Mouse (Mus musculus): ENCODE measurements around the gene Cerk. TPM values are rescaled to one million over a fixed set of nuclear protein-coding genes. Genes with fewer than 3 reads are reported as not detected.
"Not testable (repeated sequence)": the region's sequence is repeated elsewhere in the genome, so short reads cannot be mapped to it uniquely, and the experiment has no call there.

The Cerk gene
- polyA plus RNA-seq, 1 experiment from 2014 or later, result 4.7 TPM

DNA sequence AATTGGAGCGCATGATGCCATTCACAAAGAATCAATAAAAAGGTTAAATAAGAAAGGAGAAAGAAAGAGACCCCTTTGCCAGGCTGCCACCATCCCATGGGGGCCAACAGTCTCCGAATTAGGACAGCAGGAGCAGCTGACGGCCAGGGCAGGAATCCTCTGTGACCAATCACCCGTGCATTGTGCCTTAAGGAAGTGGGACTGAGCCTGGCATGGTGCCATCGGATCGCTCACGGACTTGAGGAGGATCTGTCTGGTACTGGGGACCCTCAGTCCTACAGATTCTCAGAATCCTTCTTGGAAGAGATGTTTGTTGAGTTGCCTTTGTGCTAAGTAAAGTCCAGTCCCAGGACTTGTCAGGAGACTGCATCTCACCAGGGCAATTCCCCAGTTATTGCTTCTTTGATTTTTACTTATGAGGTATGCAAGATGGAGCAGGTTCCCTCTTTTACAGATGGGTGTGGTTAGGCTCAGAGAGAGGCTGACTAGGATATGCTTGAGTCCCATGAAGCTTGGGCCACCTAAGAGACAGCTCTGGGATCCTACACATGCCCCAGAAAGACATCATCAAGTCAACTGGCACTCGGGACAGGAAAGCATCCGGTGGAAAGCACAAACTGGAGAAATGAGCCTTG lies 15.9 kb upstream of the Cerk start:
- no peak overlapping the region for H3K4me3 ChIP-seq (ENCODE audit: low read depth, low read length)

DNA sequence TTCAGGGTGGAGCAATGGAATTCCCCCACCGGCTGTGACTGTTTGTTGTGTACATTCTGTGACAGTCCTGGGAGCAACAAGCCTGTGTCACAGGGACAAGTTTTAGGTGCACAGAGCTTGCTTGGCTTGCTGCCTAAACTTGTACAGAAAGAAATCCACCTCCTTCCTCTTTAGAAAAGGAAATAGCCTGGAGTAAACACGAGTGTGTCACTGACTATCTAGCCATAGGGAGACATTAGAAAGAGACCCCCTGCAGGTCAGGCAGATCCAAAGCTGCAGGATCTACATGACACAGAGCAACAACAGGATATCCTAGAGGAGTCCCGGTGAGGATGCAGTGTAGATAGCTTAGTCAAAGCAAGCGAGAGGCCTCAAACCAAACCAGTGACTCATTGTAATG lies 15.2 kb upstream of the Cerk start:
- no peak overlapping the region for H3K4me2 ChIP-seq (ENCODE audit: low read depth, low read length)
- no peaks in the 10 kb centered on the region for H3K27me3 ChIP-seq (ENCODE audit: control insufficient read depth, insufficient read depth, low read depth, low read length)
- WGBS (ENCODE audit: insufficient replicate concordance), result 20% methylated on average over 4 of the region's 4 CpGs
- peak; percentile 12; the same call in 1 of the 2 replicates for ATAC-seq (ENCODE audit: low read depth)
- no peaks in the 10 kb centered on the region for H3K36me3 ChIP-seq (ENCODE audit: control insufficient read depth, insufficient read depth)
- no peak overlapping the region for H3K27ac ChIP-seq (ENCODE audit: low read length)
- H3K9ac ChIP-seq (ENCODE audit: low read depth, low read length), result no peak overlapping the region
- no peaks in the 10 kb centered on the region for H3K9me3 ChIP-seq (replicated peaks; ENCODE audit: control insufficient read depth, low read length)
- H3K4me3 ChIP-seq (ENCODE audit: low read depth, low read length), result no peak overlapping the region
- H3K4me1 ChIP-seq (ENCODE audit: control insufficient read depth, low read depth, low read length), result peaks cover 15% of the 10 kb centered on the region

More for the DNA sequence above, 15.9 kb upstream of the Cerk start:
- Histone ChIP-seq H3K4me1 (ENCODE audit: control insufficient read depth, low read depth, low read length) (peaks cover 19% of the 10 kb centered on the region), H3K9ac (ENCODE audit: low read depth, low read length) (no peak overlapping the region), H3K9me3 (replicated peaks; ENCODE audit: control insufficient read depth, low read length) (no peaks in the 10 kb centered on the region), H3K27ac (ENCODE audit: low read length) (peak overlapping the region; percentile 21; the same call in 1 of the 2 replicates), H3K4me2 (ENCODE audit: low read depth, low read length) (no peak overlapping the region), H3K27me3 (ENCODE audit: control insufficient read depth, insufficient read depth, low read depth, low read length) (no peaks in the 10 kb centered on the region), H3K36me3 (ENCODE audit: control insufficient read depth, insufficient read depth) (no peaks in the 10 kb centered on the region)
- WGBS (ENCODE audit: insufficient replicate concordance), result 58% methylated on average over 9 of the region's 9 CpGs
- no peak for ATAC-seq (ENCODE audit: low read depth)

DNA sequence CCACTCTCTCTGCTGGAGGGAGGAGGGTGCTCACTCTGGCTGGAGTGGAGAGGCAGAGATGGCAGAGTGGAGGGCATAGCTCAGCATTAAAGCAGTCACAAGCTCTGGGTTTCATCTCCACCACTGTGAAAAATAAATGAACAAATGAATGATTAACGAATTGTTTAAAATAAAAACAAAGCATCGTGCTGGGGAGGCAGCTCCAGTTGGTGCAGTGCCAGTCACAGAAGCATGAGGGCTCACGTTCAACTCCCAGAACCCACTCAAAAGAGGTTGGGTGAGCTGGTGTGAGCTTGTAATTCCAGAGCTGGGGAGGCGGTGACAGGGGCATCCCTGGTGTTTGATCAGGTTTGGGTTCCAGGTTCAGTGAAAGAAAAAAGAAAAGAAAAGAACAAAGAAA lies 14.2 kb upstream of the Cerk start:
- H3K9ac ChIP-seq (ENCODE audit: low read depth, low read length), result no peak overlapping the region
- 45% methylated on average over 4 of the region's 4 CpGs for WGBS (ENCODE audit: insufficient replicate concordance)
- H3K4me1 ChIP-seq (ENCODE audit: control insufficient read depth, low read depth, low read length), result peaks cover 13% of the 10 kb centered on the region
- ATAC-seq (ENCODE audit: low read depth), result no peak
- no peak overlapping the region for H3K27ac ChIP-seq (ENCODE audit: low read length)
- no peaks in the 10 kb centered on the region for H3K9me3 ChIP-seq (replicated peaks; ENCODE audit: control insufficient read depth, low read length)
- no peaks in the 10 kb centered on the region for H3K27me3 ChIP-seq (ENCODE audit: control insufficient read depth, insufficient read depth, low read depth, low read length)
- H3K4me3 ChIP-seq (ENCODE audit: low read depth, low read length), result no peak overlapping the region
- no peak overlapping the region for H3K4me2 ChIP-seq (ENCODE audit: low read depth, low read length)
- no peaks in the 10 kb centered on the region for H3K36me3 ChIP-seq (ENCODE audit: control insufficient read depth, insufficient read depth)

DNA sequence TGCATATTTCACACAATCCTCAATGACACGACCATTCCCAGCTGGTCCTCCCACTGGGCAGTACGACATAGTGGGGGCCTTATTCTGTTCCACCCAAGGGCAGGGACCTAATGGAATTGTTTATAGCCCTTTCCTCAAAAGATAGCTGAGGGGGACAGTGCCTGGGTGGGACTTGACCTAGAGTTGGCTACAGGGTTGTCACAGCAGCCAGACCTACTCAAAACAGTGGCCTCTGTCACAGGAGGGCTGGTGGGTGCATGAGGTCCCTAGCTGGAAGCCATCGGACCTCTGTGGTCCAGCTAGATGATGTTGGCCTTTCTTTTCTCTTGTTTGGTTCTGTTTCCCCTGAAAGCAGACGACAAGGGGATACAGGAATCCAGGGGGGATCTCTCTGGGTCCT lies 13.5 kb upstream of the Cerk start:
- WGBS (ENCODE audit: insufficient replicate concordance), result 44% methylated on average over 4 of the region's 4 CpGs
- ATAC-seq (ENCODE audit: low read depth), result no peak
- no peak overlapping the region for H3K4me3 ChIP-seq (ENCODE audit: low read depth, low read length)
- no peak overlapping the region for H3K4me2 ChIP-seq (ENCODE audit: low read depth, low read length)
- no peak overlapping the region for H3K9ac ChIP-seq (ENCODE audit: low read depth, low read length)
- no peaks in the 10 kb centered on the region for H3K9me3 ChIP-seq (replicated peaks; ENCODE audit: control insufficient read depth, low read length)
- H3K36me3 ChIP-seq (ENCODE audit: control insufficient read depth, insufficient read depth), result no peaks in the 10 kb centered on the region
- H3K4me1 ChIP-seq (ENCODE audit: control insufficient read depth, low read depth, low read length), result peaks cover 13% of the 10 kb centered on the region
- no peak overlapping the region for H3K27ac ChIP-seq (ENCODE audit: low read length)
- no peaks in the 10 kb centered on the region for H3K27me3 ChIP-seq (ENCODE audit: control insufficient read depth, insufficient read depth, low read depth, low read length)

DNA sequence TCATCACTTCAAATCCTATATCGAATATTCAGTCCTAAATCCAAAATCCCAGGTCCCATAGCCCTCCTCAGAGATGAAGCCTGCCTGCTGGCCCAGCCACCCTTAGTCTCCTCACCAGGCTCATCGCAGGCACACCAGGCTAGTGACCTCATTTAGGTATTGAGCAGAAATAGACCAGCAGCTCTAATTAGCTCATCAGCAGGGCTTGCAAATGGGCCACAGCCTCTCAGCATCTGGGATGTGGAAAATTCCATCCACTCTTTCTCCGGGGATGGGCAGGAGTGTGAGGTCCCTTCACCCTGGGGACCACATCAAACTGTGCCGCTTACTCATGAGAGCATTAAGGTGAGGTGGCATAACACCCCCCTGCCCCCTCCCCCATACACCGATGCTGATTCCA lies 13.1 kb upstream of the Cerk start:
- 63% methylated on average over 5 of the region's 5 CpGs for WGBS (ENCODE audit: insufficient replicate concordance)
- Histone ChIP-seq H3K9ac (ENCODE audit: low read depth, low read length) (no peak overlapping the region), H3K36me3 (ENCODE audit: control insufficient read depth, insufficient read depth) (no peaks in the 10 kb centered on the region), H3K27me3 (ENCODE audit: control insufficient read depth, insufficient read depth, low read depth, low read length) (no peaks in the 10 kb centered on the region), H3K4me3 (ENCODE audit: low read depth, low read length) (no peak overlapping the region), H3K27ac (ENCODE audit: low read length) (no peak overlapping the region), H3K9me3 (replicated peaks; ENCODE audit: control insufficient read depth, low read length) (no peaks in the 10 kb centered on the region), H3K4me1 (ENCODE audit: control insufficient read depth, low read depth, low read length) (peaks cover 11% of the 10 kb centered on the region), H3K4me2 (ENCODE audit: low read depth, low read length) (no peak overlapping the region)
- ATAC-seq (ENCODE audit: low read depth), result no peak

DNA sequence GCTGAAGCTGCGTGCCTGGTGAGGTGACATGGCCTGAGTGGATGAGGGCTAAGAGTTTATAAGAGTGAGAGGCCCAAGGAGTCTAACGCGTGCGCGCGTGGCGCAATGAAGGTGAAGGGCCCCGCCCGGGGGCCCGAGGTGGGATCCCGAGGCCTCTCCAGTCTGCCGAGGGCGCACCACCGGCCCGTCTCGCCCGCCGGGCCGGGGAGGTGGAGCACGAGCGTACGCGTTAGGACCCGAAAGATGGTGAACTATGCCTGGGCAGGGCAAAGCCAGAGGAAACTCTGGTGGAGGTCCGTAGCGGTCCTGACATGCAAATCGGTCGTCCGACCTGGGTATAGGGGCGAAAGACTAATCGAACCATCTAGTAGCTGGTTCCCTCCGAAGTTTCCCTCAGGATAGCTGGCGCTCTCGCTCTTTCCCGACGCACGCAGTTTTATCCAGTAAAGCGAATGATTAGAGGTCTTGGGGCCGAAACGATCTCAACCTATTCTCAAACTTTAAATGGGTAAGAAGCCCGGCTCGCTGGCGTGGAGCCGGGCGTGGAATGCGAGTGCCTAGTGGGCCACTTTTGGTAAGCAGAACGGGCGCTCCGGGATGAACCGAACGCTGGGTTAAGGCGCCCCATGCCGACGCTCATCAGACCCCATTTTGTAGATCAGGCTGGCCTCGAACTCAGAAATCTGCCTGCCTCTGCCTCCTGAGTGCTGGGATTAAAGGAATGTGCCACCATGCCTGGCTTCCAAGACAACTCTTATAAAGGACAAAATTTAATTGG lies 8.9 kb upstream of the Cerk start:
- H3K4me1 ChIP-seq (ENCODE audit: control insufficient read depth, low read depth, low read length); H3K4me2 ChIP-seq (ENCODE audit: low read depth, low read length); H3K36me3 ChIP-seq (ENCODE audit: control insufficient read depth, insufficient read depth); H3K27me3 ChIP-seq (ENCODE audit: control insufficient read depth, insufficient read depth, low read depth, low read length); H3K27ac ChIP-seq (ENCODE audit: low read length); H3K4me3 ChIP-seq (ENCODE audit: low read depth, low read length); H3K9me3 ChIP-seq (replicated peaks; ENCODE audit: control insufficient read depth, low read length); H3K9ac ChIP-seq (ENCODE audit: low read depth, low read length): not testable (repeated sequence)
- WGBS (ENCODE audit: insufficient replicate concordance), result 70% methylated on average over 55 of the region's 55 CpGs
- ATAC-seq (ENCODE audit: low read depth), result peak; percentile 100

DNA sequence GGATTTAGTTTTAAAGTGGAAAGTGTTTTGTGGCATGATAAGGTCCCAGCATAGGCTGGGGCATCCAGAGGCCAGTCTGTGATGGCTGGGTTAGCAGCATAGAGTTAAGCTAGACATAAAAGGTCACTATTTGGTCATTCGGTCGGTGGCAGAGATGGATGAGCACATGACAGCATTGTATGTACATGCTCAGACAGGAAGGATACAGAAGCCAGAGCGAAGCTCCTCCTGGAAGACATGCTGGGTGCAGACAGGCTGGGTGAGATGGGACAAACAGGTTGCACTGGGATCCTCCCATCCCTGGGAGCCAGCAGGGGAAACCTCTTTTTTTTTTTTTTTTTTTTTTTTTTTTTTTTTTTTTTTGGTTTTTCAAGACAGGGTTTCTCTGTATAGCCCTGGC lies 6.0 kb upstream of the Cerk start:
- ATAC-seq (ENCODE audit: low read depth), result no peak
- H3K27ac ChIP-seq (ENCODE audit: low read length), result no peak overlapping the region
- no peaks in the 10 kb centered on the region for H3K9me3 ChIP-seq (replicated peaks; ENCODE audit: control insufficient read depth, low read length)
- no peak overlapping the region for H3K4me2 ChIP-seq (ENCODE audit: low read depth, low read length)
- H3K4me1 ChIP-seq (ENCODE audit: control insufficient read depth, low read depth, low read length), result no peaks in the 10 kb centered on the region; the same call in 1 of the 2 replicates
- H3K9ac ChIP-seq (ENCODE audit: low read depth, low read length), result no peak overlapping the region
- H3K36me3 ChIP-seq (ENCODE audit: control insufficient read depth, insufficient read depth), result no peaks in the 10 kb centered on the region
- WGBS (ENCODE audit: insufficient replicate concordance), result 50% methylated on average over 3 of the region's 3 CpGs
- H3K4me3 ChIP-seq (ENCODE audit: low read depth, low read length), result no peak overlapping the region
- no peaks in the 10 kb centered on the region for H3K27me3 ChIP-seq (ENCODE audit: control insufficient read depth, insufficient read depth, low read depth, low read length)

DNA sequence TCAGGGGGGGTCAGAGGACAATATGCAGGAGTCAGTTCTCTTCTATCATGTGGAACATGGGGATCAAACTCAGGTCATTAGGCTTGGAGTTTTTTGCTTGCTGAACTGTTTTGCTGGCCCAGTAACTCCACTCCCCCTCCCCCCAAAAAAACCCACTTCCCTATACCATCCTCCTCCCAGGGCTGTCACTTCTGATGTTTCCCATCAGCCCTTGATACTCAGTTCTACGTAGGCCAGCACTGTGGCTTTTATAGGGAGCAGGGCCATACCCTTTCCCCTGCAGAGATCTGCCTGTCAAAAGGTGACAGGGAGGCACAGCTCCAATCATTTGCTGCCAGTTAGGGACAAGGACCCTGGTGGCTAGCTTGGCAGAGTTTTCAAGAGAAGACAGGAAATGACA lies 5.6 kb upstream of the Cerk start:
- Histone ChIP-seq H3K9ac (ENCODE audit: low read depth, low read length) (no peak overlapping the region), H3K4me3 (ENCODE audit: low read depth, low read length) (no peak overlapping the region), H3K36me3 (ENCODE audit: control insufficient read depth, insufficient read depth) (no peaks in the 10 kb centered on the region), H3K4me2 (ENCODE audit: low read depth, low read length) (no peak overlapping the region), H3K27ac (ENCODE audit: low read length) (no peak overlapping the region), H3K27me3 (ENCODE audit: control insufficient read depth, insufficient read depth, low read depth, low read length) (no peaks in the 10 kb centered on the region), H3K4me1 (ENCODE audit: control insufficient read depth, low read depth, low read length) (no peaks in the 10 kb centered on the region; the same call in 1 of the 2 replicates), H3K9me3 (replicated peaks; ENCODE audit: control insufficient read depth, low read length) (no peaks in the 10 kb centered on the region)
- no peak for ATAC-seq (ENCODE audit: low read depth)
- WGBS (ENCODE audit: insufficient replicate concordance), result 15% methylated on average over 1 of the region's 1 CpGs

DNA sequence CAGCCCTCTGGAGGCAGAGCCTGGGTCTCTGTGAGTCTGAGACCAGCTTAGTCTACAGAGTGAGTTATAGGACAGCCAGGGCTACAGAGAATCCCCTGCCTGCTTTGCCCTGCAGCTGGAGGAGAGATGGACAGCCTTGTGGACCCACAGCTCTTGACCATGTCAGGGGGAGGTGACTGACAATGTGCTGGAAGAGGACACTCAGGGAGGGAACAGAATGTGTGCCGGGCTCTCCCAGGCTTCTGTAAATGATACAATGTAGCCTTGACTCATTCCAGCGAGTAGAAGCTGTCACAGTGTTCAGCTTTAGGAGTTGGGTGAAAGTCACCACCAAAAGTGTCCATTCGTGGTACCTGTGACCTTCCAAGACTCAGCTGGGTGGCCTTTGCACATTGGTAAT lies 4.4 kb upstream of the Cerk start:
- Histone ChIP-seq H3K9ac (ENCODE audit: low read depth, low read length) (no peak overlapping the region), H3K27ac (ENCODE audit: low read length) (no peak overlapping the region), H3K4me3 (ENCODE audit: low read depth, low read length) (no peak overlapping the region), H3K36me3 (ENCODE audit: control insufficient read depth, insufficient read depth) (no peaks in the 10 kb centered on the region), H3K9me3 (replicated peaks; ENCODE audit: control insufficient read depth, low read length) (no peaks in the 10 kb centered on the region), H3K4me1 (ENCODE audit: control insufficient read depth, low read depth, low read length) (no peaks in the 10 kb centered on the region; the same call in 1 of the 2 replicates), H3K27me3 (ENCODE audit: control insufficient read depth, insufficient read depth, low read depth, low read length) (peaks cover 6% of the 10 kb centered on the region), H3K4me2 (ENCODE audit: low read depth, low read length) (no peak overlapping the region)
- 58% methylated on average over 3 of the region's 3 CpGs for WGBS (ENCODE audit: insufficient replicate concordance)
- no peak for ATAC-seq (ENCODE audit: low read depth)

Measured in liver, embryonic 16.5 days (tissue).